Comparison of ENCODE assay signal across 1 mouse cellular context in the genomic region with DNA sequence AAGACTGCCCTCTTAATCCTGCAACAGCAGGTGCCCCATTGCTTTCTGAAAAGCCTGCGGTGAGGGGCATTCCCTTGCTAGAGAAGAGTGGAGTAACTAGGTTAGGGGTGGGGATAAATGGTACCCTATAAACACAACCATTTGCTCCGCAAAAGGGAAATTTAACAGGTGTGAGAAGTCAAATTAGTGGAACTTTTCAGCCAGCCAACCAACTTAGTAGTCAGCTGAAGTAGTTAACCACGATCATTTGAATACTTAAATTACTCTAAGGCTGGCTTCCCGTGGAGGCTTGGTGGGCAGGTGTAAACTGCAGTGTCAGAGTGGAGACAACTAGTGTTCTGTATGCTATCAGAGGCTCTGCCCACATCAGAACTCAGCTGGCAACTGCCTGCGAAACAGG.
A peak's percentile ranks its signal among the peaks of the same experiment; 100 is the strongest.
TF ChIP-seq lines count a peak whose summit lies in the region.

No protein-coding gene starts in this region.

TF ChIP-seq in CH12.LX, 34 proteins besides CTCF, POLR2A, EP300 and RAD21 (continued from another document):
- peak; percentile 66; the same call in 1 of the 2 replicates for TF ChIP-seq MAFK (IDR thresholded peaks at IDR 0.05; ENCODE audit: insufficient replicate concordance, low read length)
- TF ChIP-seq ZC3H11A (IDR thresholded peaks at IDR 0.05; ENCODE audit: low read depth, low read length) = no peak
- peak; percentile 46; the same call in 1 of the 2 replicates for TF ChIP-seq MAX (IDR thresholded peaks at IDR 0.05; ENCODE audit: low read length)
- peak; percentile 69; the same call in 1 of the 2 replicates for TF ChIP-seq ZMIZ1 (IDR thresholded peaks at IDR 0.05; ENCODE audit: low read depth, low read length)
- peak; percentile 16; the same call in 1 of the 2 replicates for TF ChIP-seq JUND (conservative IDR thresholded peaks at IDR 0.05; ENCODE audit: low read depth, low read length)
- TF ChIP-seq USF2 (conservative IDR thresholded peaks at IDR 0.05; ENCODE audit: low read depth, low read length) = no peak
- peak; percentile 67; the same call in 1 of the 2 replicates for TF ChIP-seq IRF4 (IDR thresholded peaks at IDR 0.05; ENCODE audit: low read depth, low read length)
- no peak for TF ChIP-seq ZNF384 (IDR thresholded peaks at IDR 0.05; ENCODE audit: low read depth, low read length)
- 0 out of 2 replicates have a peak, but pooled peaks have one; percentile 5 for TF ChIP-seq JUN (IDR thresholded peaks at IDR 0.05; ENCODE audit: insufficient read depth, low read depth, low read length)
- TF ChIP-seq USF1 (IDR thresholded peaks at IDR 0.05; ENCODE audit: low read depth, low read length) = no peak
- no peak for TF ChIP-seq HCFC1 (IDR thresholded peaks at IDR 0.05; ENCODE audit: low read depth, low read length)
